Mouse (Mus musculus) heart, embryonic 11.5 days (tissue): ENCODE results near the gene Hand1. TPM values are rescaled to one million over a fixed set of nuclear protein-coding genes. Genes with fewer than 3 reads are reported as not detected.
"Not testable (repeated sequence)": the region's sequence is repeated elsewhere in the genome, so short reads cannot be mapped to it uniquely, and the experiment has no call there.

Experiments
- ATAC-seq: fragments of 200-750 bp; cut with Nextera tagmentation; replicated peaks from 2 replicates; pipeline ENCODE4 v1.8.0; 2017; ENCODE audit warnings: moderate library complexity; ENCODE audit not compliant: insufficient number of reproducible peaks, low FRiP score, low TSS enrichment
- H3K27ac ChIP-seq: fragments of 300-500 bp; sonication (generic); 2 replicates; pipeline ENCODE4 v1.5.1; 2014; ENCODE audit warnings: mild to moderate bottlenecking, low read depth, low read length
- H3K27me3 ChIP-seq: fragments of 300-500 bp; sonication (generic); 2 replicates; pipeline ENCODE4 v1.6.1; 2014; ENCODE audit warnings: mild to moderate bottlenecking, low read length, mixed read lengths; ENCODE audit not compliant: control insufficient read depth, insufficient read depth
- H3K36me3 ChIP-seq: fragments of 300-500 bp; sonication (generic); 2 replicates; pipeline ENCODE4 v1.6.1; 2014; ENCODE audit warnings: mild to moderate bottlenecking, low read length, moderate library complexity, mixed read lengths; ENCODE audit not compliant: control insufficient read depth, insufficient read depth
- H3K4me1 ChIP-seq: fragments of 300-500 bp; sonication (generic); 2 replicates; pipeline ENCODE4 v1.6.1; 2014; ENCODE audit warnings: low read length; ENCODE audit not compliant: control insufficient read depth, insufficient read depth
- H3K4me2 ChIP-seq: fragments of 300-500 bp; sonication (generic); 2 replicates; pipeline ENCODE4 v1.6.1; 2014; ENCODE audit warnings: mild to moderate bottlenecking, moderate library complexity
- H3K4me3 ChIP-seq: fragments of 300-500 bp; sonication (generic); 2 replicates; pipeline ENCODE4 v1.5.1; 2014; ENCODE audit warnings: low read depth, low read length
- H3K9ac ChIP-seq: fragments of 300-500 bp; sonication (generic); 2 replicates; pipeline ENCODE4 v1.6.1; 2014; ENCODE audit warnings: mild to moderate bottlenecking, low read depth, low read length, moderate library complexity
- H3K9me3 ChIP-seq: fragments of 300-500 bp; sonication (generic); replicated peaks from 2 replicates; pipeline ENCODE4 v1.6.1; 2016; ENCODE audit warnings: low read length; ENCODE audit not compliant: control insufficient read depth
- WGBS: fragments of 180-500 bp; shearing (Covaris S2); extraction: QIAGEN DNeasy Blood & Tissue Kit; methylation state at CpG from one replicate; pipeline ENCODE4 v1.1.7; 2014; ENCODE audit not compliant: insufficient replicate concordance; 5-methylcytosine and 5-hydroxymethylcytosine counted together
- polyA plus RNA-seq: library from polyadenylated mRNA; unstranded; fragments of >200 nt; fragmentation: Nextera tagmentation; extraction: Ambion mirVana; gene quantifications from 2 replicates; pipeline ENCODE4 v1.2.1, GENCODE M21; 2014

Hand1 gene
- polyA plus RNA-seq, 1 experiment from 2014 or later, result 61.9 TPM

DNA sequence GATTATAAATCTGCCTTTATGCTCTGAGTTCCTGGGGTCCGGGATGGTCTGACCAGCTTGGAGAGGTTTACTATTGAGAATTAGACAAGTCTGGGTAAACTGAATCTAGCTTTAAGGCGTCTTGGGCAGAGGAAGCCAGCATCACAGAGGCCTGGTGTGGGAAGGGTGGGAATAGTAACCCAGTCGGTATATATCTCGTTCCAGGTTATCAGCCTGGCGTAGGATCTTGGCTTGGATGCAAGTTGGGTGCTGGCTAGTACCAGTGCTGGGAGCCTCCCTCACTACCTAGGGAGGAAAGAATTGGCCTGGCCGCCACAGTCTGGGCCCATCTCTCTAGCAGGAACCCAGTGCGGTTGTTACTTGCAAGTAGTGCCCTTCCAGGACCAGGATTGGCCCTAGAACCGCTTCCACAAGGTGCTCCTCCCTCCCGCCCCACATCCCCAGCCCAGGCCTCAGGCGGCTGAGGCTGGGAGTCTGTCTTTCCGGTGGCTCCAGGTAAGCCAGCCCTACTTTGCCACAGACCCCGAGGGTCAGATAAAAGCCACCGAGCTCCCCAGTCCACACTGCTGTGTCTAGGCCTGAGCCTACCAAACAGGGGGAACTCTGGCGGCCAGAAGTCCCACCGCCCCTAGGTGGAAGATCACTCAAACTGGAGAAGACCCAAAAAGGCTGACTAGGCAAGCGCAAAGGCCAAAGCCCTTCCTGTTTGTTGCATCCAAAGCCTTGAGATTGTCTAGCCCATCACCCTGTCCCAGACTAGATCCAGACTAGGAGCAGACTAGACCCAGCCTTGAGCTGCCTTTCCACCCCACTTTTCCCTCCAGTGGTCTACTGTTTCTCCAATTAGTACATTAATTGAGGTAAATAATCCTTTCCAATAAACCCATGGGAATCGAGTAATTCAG lies 2.5 kb downstream of the Hand1 start:
- 21% methylated on average over 17 of the region's 17 CpGs for WGBS
- Histone ChIP-seq H3K4me2 (peak overlapping the region; percentile 80), H3K4me3 (peak overlapping the region; percentile 46), H3K36me3 (no peaks in the 10 kb centered on the region), H3K9ac (peak overlapping the region; percentile 83), H3K9me3 (no peaks in the 10 kb centered on the region), H3K27me3 (peaks cover 74% of the 10 kb centered on the region), H3K4me1 (peaks cover 23% of the 10 kb centered on the region; the same call in 1 of the 2 replicates), H3K27ac (peak overlapping the region; percentile 38)
- ATAC-seq, result no peak

GRCm38 (mm10) chr11:57828955-57829870 lies 3.4 kb downstream of the Hand1 start:
- Histone ChIP-seq H3K36me3 (no peaks in the 10 kb centered on the region), H3K4me1 (peaks cover 23% of the 10 kb centered on the region; the same call in 1 of the 2 replicates), H3K9me3 (no peaks in the 10 kb centered on the region), H3K4me2 (peak overlapping the region; percentile 80), H3K4me3 (peak overlapping the region; percentile 46), H3K27ac (peak overlapping the region; percentile 38), H3K9ac (peak overlapping the region; percentile 83), H3K27me3 (peaks cover 67% of the 10 kb centered on the region)
- no peak for ATAC-seq
- WGBS, result 3% methylated on average over 53 of the region's 53 CpGs

DNA sequence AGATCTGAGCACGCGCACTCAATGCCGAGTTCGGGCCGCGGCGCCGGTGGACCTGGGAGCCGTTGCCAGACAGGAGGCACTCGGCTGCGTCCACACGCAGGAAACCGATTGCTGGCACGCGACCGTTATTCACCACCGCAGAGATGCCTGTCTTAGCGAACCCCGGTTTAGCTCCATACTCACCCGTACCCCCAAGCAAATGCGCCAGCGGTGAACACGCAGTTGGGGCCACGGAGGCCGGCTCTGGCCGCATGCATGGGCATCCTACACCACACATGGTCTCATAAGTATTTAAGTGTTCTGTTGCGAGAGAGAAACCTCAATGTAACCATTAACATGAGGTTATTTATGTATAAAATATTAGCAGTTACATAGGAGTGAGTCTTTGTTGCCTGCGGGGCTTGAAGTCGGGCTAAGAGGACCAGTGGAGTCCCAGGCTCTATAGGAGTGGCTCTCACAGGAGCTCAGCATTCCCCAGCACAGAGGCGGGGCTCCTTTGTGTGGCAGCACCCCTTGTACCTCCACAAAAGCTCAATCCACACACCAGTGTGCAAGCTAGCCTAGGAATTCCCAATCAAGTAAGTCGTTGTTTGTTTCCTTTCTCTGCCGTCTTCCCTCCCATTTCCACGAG lies 4.6 kb downstream of the Hand1 start:
- no peak for ATAC-seq
- peak overlapping the region; percentile 46 for H3K4me3 ChIP-seq
- H3K27me3 ChIP-seq, result peaks cover 55% of the 10 kb centered on the region
- H3K27ac ChIP-seq, result peak overlapping the region; percentile 73
- 2% methylated on average over 33 of the region's 33 CpGs for WGBS
- H3K9me3 ChIP-seq, result no peaks in the 10 kb centered on the region
- peaks cover 15% of the 10 kb centered on the region; the same call in 1 of the 2 replicates for H3K4me1 ChIP-seq
- H3K4me2 ChIP-seq, result peak overlapping the region; percentile 80
- H3K9ac ChIP-seq, result peak overlapping the region; percentile 83
- H3K36me3 ChIP-seq, result no peaks in the 10 kb centered on the region

GRCm38 (mm10) chr11:57827048-57827914 lies 5.3 kb downstream of the Hand1 start:
- Histone ChIP-seq H3K4me1 (peaks cover 13% of the 10 kb centered on the region; the same call in 1 of the 2 replicates), H3K9ac (peak overlapping the region; percentile 83), H3K9me3 (no peaks in the 10 kb centered on the region), H3K4me2 (peak overlapping the region; percentile 80), H3K27me3 (peaks cover 48% of the 10 kb centered on the region), H3K36me3 (no peaks in the 10 kb centered on the region), H3K4me3 (peak overlapping the region; percentile 46), H3K27ac (peak overlapping the region; percentile 73)
- WGBS, result under 1% methylated on average over 41 of the region's 41 CpGs
- ATAC-seq, result no peak

DNA sequence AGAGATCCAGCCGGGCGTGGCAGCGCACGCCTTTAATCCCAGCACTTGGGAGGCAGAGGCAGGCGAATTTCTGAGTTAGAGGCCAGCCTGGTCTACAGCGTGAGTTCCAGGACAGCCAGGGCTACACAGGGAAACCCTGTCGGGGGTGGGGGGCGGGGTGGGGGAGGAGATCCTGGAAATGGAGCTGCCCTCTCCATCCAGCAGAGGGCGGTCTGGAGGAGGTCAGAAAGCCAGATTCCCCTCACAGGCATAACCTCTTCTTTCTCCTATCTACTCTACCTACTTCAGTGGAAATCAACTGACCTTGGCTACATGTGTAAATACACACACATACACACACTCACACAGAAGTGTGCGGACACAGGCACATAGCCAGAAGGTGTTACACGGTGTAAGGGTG lies 7.4 kb downstream of the Hand1 start:
- not testable (repeated sequence) for H3K27ac ChIP-seq, H3K4me3 ChIP-seq, H3K36me3 ChIP-seq, H3K9ac ChIP-seq, ATAC-seq, H3K4me2 ChIP-seq, H3K9me3 ChIP-seq
- Histone ChIP-seq H3K4me1 (peaks cover 15% of the 10 kb centered on the region), H3K27me3 (peaks cover 28% of the 10 kb centered on the region)
- 55% methylated on average over 11 of the region's 11 CpGs for WGBS

DNA sequence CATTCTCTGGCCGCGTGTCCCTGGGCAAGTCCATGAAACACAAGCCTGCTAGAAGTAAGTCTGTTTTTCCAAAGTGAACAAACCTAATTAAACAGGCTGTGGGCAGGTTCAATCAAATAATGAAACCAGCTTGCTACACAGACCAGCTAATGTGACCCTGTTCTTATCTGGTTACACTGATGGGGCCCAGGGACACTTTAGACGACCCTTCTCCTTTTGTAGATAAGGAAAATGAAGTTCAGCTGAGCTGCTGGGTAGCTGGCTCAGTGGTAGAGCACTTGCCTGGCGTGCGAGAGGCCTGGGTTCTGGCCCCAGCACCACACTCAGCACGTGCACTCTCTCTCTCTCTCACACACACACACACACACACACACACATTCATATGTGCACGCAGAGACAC lies 8.9 kb downstream of the Hand1 start:
- Histone ChIP-seq H3K4me1 (peaks cover 16% of the 10 kb centered on the region), H3K27ac (no peak overlapping the region), H3K36me3 (no peaks in the 10 kb centered on the region), H3K4me3 (no peak overlapping the region), H3K9me3 (no peaks in the 10 kb centered on the region), H3K27me3 (peaks cover 19% of the 10 kb centered on the region), H3K4me2 (no peak overlapping the region), H3K9ac (no peak overlapping the region)
- 53% methylated on average over 7 of the region's 7 CpGs for WGBS
- no peak for ATAC-seq

DNA sequence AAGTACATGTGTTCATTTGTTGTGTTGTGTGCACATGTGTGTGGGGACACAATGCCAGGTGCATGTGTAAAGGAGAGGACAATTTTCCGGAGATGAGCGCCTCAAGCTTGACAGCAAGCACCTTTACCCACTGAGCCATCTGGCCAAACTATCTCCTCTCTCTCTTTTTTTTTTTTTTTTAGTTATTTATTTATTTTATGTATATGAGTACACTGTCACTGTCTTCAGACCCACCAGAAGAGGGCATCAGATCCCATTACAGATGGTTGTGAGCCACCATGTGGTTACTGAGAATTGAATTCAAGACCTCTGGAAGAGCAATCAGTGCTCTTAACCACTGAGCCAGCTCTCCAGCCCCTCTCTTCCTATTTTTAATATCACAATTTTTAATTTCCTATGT lies 9.5 kb downstream of the Hand1 start:
- peaks cover 15% of the 10 kb centered on the region for H3K4me1 ChIP-seq
- H3K27me3 ChIP-seq, result peaks cover 14% of the 10 kb centered on the region
- not testable (repeated sequence) for H3K4me3 ChIP-seq, H3K36me3 ChIP-seq, H3K9me3 ChIP-seq, H3K9ac ChIP-seq, H3K4me2 ChIP-seq, H3K27ac ChIP-seq, ATAC-seq
- 76% methylated on average over 2 of the region's 2 CpGs for WGBS
